Mouse (Mus musculus): ENCODE measurements at regions not wholly inside any gene's neighbourhood (a gene's known extent, or its start where the extent isn't known, plus 50 kb on each side); places are given as distances from the start of the nearest gene placed in this dataset.

DNA sequence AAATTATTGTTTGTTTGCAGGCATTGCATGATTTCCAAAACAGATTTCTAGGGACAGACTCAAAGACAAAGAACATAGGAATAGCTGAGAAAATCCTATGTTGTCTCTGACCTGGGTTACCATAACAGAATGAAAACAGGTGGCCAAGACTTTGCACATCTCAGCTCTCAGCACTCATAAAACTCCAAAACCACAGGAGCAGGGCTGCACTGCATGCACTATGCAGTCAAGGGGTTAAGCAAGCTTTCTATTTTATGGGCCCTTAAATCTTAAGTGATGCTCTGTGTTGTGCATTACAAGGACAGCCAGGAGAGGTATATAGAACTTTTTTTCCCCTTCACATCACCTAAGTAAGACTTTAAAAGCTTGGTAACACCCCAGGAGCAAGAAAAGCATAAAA lies 224.2 kb upstream of the Nox3 start:
- DNase-seq (ENCODE audit: low spot score): no peak
- Histone ChIP-seq H3K9me3 (ENCODE audit: low read length) (no peaks in the 10 kb centered on the region), H3K9ac (replicated peaks; ENCODE audit: low read length, poor library complexity, severe bottlenecking) (no peak overlapping the region), H3K27me3 (ENCODE audit: insufficient read depth, low read length) (no peaks in the 10 kb centered on the region), H3K36me3 (ENCODE audit: insufficient read depth, low read length) (no peaks in the 10 kb centered on the region), H3K4me3 (ENCODE audit: low read depth, low read length) (no peak overlapping the region), H3K27ac (ENCODE audit: low read depth, low read length) (no peak overlapping the region), H3K4me1 (ENCODE audit: insufficient read depth, low read length) (no peaks in the 10 kb centered on the region), H3K4me2 (ENCODE audit: low read depth, low read length, poor library complexity, severe bottlenecking) (no peak overlapping the region)
- no peak for ATAC-seq (ENCODE audit: low FRiP score)
- TF ChIP-seq CTCF (IDR thresholded peaks at IDR 0.05): no peak

DNA sequence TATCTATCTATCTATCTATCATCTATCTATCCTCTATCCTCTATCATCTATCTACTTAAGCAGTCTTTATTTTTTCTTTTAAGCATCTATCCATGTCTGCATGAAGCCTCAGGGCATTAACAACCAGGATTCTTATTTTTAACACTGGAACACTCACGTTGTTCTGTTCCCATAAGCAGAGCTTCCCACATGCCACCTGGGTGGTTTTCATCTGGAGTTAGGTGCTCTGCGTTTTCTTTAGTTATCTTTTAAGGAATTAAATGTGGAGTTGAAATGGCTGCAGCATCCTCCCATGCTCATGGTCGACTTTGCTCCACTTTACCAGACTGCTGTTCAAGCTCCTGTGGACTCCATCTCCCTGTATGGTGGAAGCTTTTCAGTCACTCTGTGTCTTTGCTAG lies 196.8 kb upstream of the Nox3 start:
- no peak overlapping the region for H3K4me2 ChIP-seq (ENCODE audit: low read depth, low read length, poor library complexity, severe bottlenecking)
- H3K9ac ChIP-seq (replicated peaks; ENCODE audit: low read length, poor library complexity, severe bottlenecking): no peak overlapping the region
- no peaks in the 10 kb centered on the region for H3K36me3 ChIP-seq (ENCODE audit: insufficient read depth, low read length)
- no peak overlapping the region for H3K4me3 ChIP-seq (ENCODE audit: low read depth, low read length)
- WGBS: 78% methylated on average over 3 of the region's 3 CpGs
- H3K27ac ChIP-seq (ENCODE audit: low read depth, low read length): no peak overlapping the region
- DNase-seq (ENCODE audit: low spot score) (no peak), ATAC-seq (ENCODE audit: low FRiP score) (no peak)
- no peaks in the 10 kb centered on the region for H3K27me3 ChIP-seq (ENCODE audit: insufficient read depth, low read length)
- H3K9me3 ChIP-seq (ENCODE audit: low read length): no peaks in the 10 kb centered on the region
- no peaks in the 10 kb centered on the region for H3K4me1 ChIP-seq (ENCODE audit: insufficient read depth, low read length)
- no peak for TF ChIP-seq CTCF (IDR thresholded peaks at IDR 0.05)

DNA sequence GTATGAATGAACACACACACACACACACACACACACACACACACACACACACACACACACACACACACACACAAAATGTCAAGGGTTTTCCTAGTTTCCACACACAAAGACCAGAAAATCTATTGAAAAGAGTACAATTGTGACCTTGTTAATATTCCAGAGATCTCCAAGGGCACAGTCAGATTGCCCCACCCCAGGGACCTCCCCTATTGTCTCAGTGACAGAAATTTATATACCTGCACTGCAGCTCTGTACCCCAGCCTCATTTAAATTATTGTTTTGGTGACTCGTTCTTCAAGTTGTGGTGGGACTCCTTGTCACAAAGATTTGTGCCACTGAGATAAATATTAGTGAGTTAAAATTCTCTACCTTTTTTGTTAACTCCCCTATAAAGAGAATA lies 187.1 kb upstream of the Nox3 start:
- H3K9me3 ChIP-seq (ENCODE audit: low read length): no peaks in the 10 kb centered on the region
- no peak overlapping the region for H3K4me2 ChIP-seq (ENCODE audit: low read depth, low read length, poor library complexity, severe bottlenecking)
- TF ChIP-seq CTCF (IDR thresholded peaks at IDR 0.05): no peak
- no peak overlapping the region for H3K9ac ChIP-seq (replicated peaks; ENCODE audit: low read length, poor library complexity, severe bottlenecking)
- H3K27me3 ChIP-seq (ENCODE audit: insufficient read depth, low read length): no peaks in the 10 kb centered on the region
- H3K27ac ChIP-seq (ENCODE audit: low read depth, low read length): no peak overlapping the region
- ATAC-seq (ENCODE audit: low FRiP score) (no peak), DNase-seq (ENCODE audit: low spot score) (no peak)
- no peaks in the 10 kb centered on the region for H3K36me3 ChIP-seq (ENCODE audit: insufficient read depth, low read length)
- no peaks in the 10 kb centered on the region for H3K4me1 ChIP-seq (ENCODE audit: insufficient read depth, low read length)
- 26% methylated on average over 1 of the region's 1 CpGs for WGBS
- H3K4me3 ChIP-seq (ENCODE audit: low read depth, low read length): no peak overlapping the region

GRCm38 (mm10) chr17:3879075-3879474 lies 183.0 kb upstream of the Nox3 start:
- H3K4me1 ChIP-seq (ENCODE audit: insufficient read depth, low read length): no peaks in the 10 kb centered on the region
- no peak overlapping the region for H3K4me3 ChIP-seq (ENCODE audit: low read depth, low read length)
- TF ChIP-seq CTCF (IDR thresholded peaks at IDR 0.05): no peak
- ATAC-seq (ENCODE audit: low FRiP score) (no peak), DNase-seq (ENCODE audit: low spot score) (no peak)
- no peaks in the 10 kb centered on the region for H3K36me3 ChIP-seq (ENCODE audit: insufficient read depth, low read length)
- H3K9ac ChIP-seq (replicated peaks; ENCODE audit: low read length, poor library complexity, severe bottlenecking): no peak overlapping the region
- H3K9me3 ChIP-seq (ENCODE audit: low read length): no peaks in the 10 kb centered on the region
- no peak overlapping the region for H3K4me2 ChIP-seq (ENCODE audit: low read depth, low read length, poor library complexity, severe bottlenecking)
- no peaks in the 10 kb centered on the region for H3K27me3 ChIP-seq (ENCODE audit: insufficient read depth, low read length)
- 78% methylated on average over 3 of the region's 3 CpGs for WGBS
- H3K27ac ChIP-seq (ENCODE audit: low read depth, low read length): no peak overlapping the region

- H3K4me1 ChIP-seq (ENCODE audit: insufficient read depth, low read length): no peaks in the 10 kb centered on the region
- no peaks in the 10 kb centered on the region for H3K9me3 ChIP-seq (ENCODE audit: low read length)
- no peak overlapping the region for H3K27ac ChIP-seq (ENCODE audit: low read depth, low read length)
- peak; percentile 46 for TF ChIP-seq CTCF (IDR thresholded peaks at IDR 0.05)
- no peaks in the 10 kb centered on the region for H3K27me3 ChIP-seq (ENCODE audit: insufficient read depth, low read length)
- no peak overlapping the region for H3K4me2 ChIP-seq (ENCODE audit: low read depth, low read length, poor library complexity, severe bottlenecking)
- 27% methylated on average over 4 of the region's 4 CpGs for WGBS
- H3K36me3 ChIP-seq (ENCODE audit: insufficient read depth, low read length): no peaks in the 10 kb centered on the region
- H3K9ac ChIP-seq (replicated peaks; ENCODE audit: low read length, poor library complexity, severe bottlenecking): no peak overlapping the region
- H3K4me3 ChIP-seq (ENCODE audit: low read depth, low read length): no peak overlapping the region
- ATAC-seq (ENCODE audit: low FRiP score): no peak
- DNase-seq (ENCODE audit: low spot score): peak; percentile 55
Measured at GRCm38 (mm10) chr17:3869459-3870194, 173.6 kb upstream of the Nox3 start.

GRCm38 (mm10) chr17:3862384-3862783 lies 166.3 kb upstream of the Nox3 start:
- no peak overlapping the region for H3K9ac ChIP-seq (replicated peaks; ENCODE audit: low read length, poor library complexity, severe bottlenecking)
- H3K9me3 ChIP-seq (ENCODE audit: low read length): no peaks in the 10 kb centered on the region
- H3K27ac ChIP-seq (ENCODE audit: low read depth, low read length): no peak overlapping the region
- no peak overlapping the region for H3K4me2 ChIP-seq (ENCODE audit: low read depth, low read length, poor library complexity, severe bottlenecking)
- H3K27me3 ChIP-seq (ENCODE audit: insufficient read depth, low read length): no peaks in the 10 kb centered on the region
- no peak for ATAC-seq (ENCODE audit: low FRiP score)
- DNase-seq (ENCODE audit: low spot score): no peak
- no peak overlapping the region for H3K4me3 ChIP-seq (ENCODE audit: low read depth, low read length)
- no peaks in the 10 kb centered on the region for H3K36me3 ChIP-seq (ENCODE audit: insufficient read depth, low read length)
- peak; percentile 55 for TF ChIP-seq CTCF (IDR thresholded peaks at IDR 0.05)
- WGBS: 17% methylated on average over 2 of the region's 2 CpGs
- H3K4me1 ChIP-seq (ENCODE audit: insufficient read depth, low read length): no peaks in the 10 kb centered on the region
